Mouse (Mus musculus) embryonic facial prominence, embryonic 12.5 days (tissue): ENCODE data around the gene Robo2. TPM values are rescaled to one million over a fixed set of nuclear protein-coding genes. Genes with fewer than 3 reads are reported as not detected.

Experiments used
- ATAC-seq: fragments of 200-750 bp; cut with Nextera tagmentation; 2 replicates; pipeline ENCODE4 v1.8.0; 2017; ENCODE audit not compliant: insufficient number of reproducible peaks, insufficient read depth, low FRiP score, low TSS enrichment
- H3K27ac ChIP-seq: fragments of 300-500 bp; sonication (generic); 2 replicates; pipeline ENCODE4 v1.5.1; 2016; ENCODE audit warnings: mild to moderate bottlenecking
- H3K27me3 ChIP-seq: fragments of 300-500 bp; sonication (generic); 2 replicates; pipeline ENCODE4 v1.6.1; 2016; ENCODE audit warnings: mild to moderate bottlenecking, moderate library complexity
- H3K36me3 ChIP-seq: fragments of 300-500 bp; sonication (generic); 2 replicates; pipeline ENCODE4 v1.6.1; 2016; ENCODE audit warnings: mild to moderate bottlenecking
- H3K4me1 ChIP-seq: fragments of 300-500 bp; sonication (generic); 2 replicates; pipeline ENCODE4 v1.6.1; 2016
- H3K4me2 ChIP-seq: fragments of 300-500 bp; sonication (generic); replicated peaks from 2 replicates; pipeline ENCODE4 v1.6.1; 2016; ENCODE audit warnings: mild to moderate bottlenecking, moderate library complexity
- H3K4me3 ChIP-seq: fragments of 300-500 bp; sonication (generic); 2 replicates; pipeline ENCODE4 v1.5.1; 2016; ENCODE audit warnings: mild to moderate bottlenecking
- H3K9ac ChIP-seq: fragments of 300-500 bp; sonication (generic); 2 replicates; pipeline ENCODE4 v1.6.1; 2016; ENCODE audit warnings: mild to moderate bottlenecking, moderate library complexity
- H3K9me3 ChIP-seq: fragments of 300-500 bp; sonication (generic); 2 replicates; pipeline ENCODE4 v1.6.1; 2016; ENCODE audit warnings: mild to moderate bottlenecking, moderate library complexity
- WGBS: fragments of 180-500 bp; shearing (Covaris S2); methylation state at CpG from one replicate; pipeline ENCODE4 v1.1.7; 2016; 5-methylcytosine and 5-hydroxymethylcytosine counted together
- polyA plus RNA-seq: library from polyadenylated mRNA; unstranded; fragments of >200 nt; fragmentation: Nextera tagmentation; extraction: Ambion mirVana; gene quantifications from 2 replicates; pipeline ENCODE4 v1.2.1, GENCODE M21; 2016

The Robo2 gene
- polyA plus RNA-seq, 1 experiment from 2014 or later, result 71.5 TPM

GRCm38 (mm10) chr16:73959479-73959970 lies 452.1 kb downstream of the Robo2 start:
- ATAC-seq, result no peak
- H3K9me3 ChIP-seq, result no peaks in the 10 kb centered on the region
- H3K4me3 ChIP-seq, result no peak overlapping the region
- H3K36me3 ChIP-seq, result no peaks in the 10 kb centered on the region
- no peak overlapping the region for H3K9ac ChIP-seq
- peaks cover under 1% of the 10 kb centered on the region; the same call in 1 of the 2 replicates for H3K4me1 ChIP-seq
- WGBS, result 80% methylated on average over 6 of the region's 6 CpGs
- H3K27ac ChIP-seq, result no peak overlapping the region
- H3K27me3 ChIP-seq, result no peaks in the 10 kb centered on the region
- no peak overlapping the region for H3K4me2 ChIP-seq

GRCm38 (mm10) chr16:73958524-73958846 lies 453.1 kb downstream of the Robo2 start:
- Histone ChIP-seq H3K27me3 (no peaks in the 10 kb centered on the region), H3K9me3 (no peaks in the 10 kb centered on the region), H3K4me3 (no peak overlapping the region), H3K36me3 (no peaks in the 10 kb centered on the region), H3K27ac (no peak overlapping the region), H3K4me1 (no peaks in the 10 kb centered on the region), H3K9ac (no peak overlapping the region), H3K4me2 (no peak overlapping the region)
- WGBS, result 78% methylated on average over 1 of the region's 1 CpGs
- no peak for ATAC-seq

- no peak for ATAC-seq
- no peak overlapping the region for H3K27ac ChIP-seq
- no peaks in the 10 kb centered on the region for H3K36me3 ChIP-seq
- no peak overlapping the region for H3K4me2 ChIP-seq
- no peaks in the 10 kb centered on the region for H3K9me3 ChIP-seq
- H3K27me3 ChIP-seq, result no peaks in the 10 kb centered on the region
- H3K9ac ChIP-seq, result no peak overlapping the region
- WGBS, result 54% methylated on average over 3 of the region's 3 CpGs
- no peaks in the 10 kb centered on the region for H3K4me1 ChIP-seq
- H3K4me3 ChIP-seq, result no peak overlapping the region
These were observed 453.7 kb downstream of the Robo2 start for GRCm38 (mm10) chr16:73957675-73958523.

GRCm38 (mm10) chr16:73946171-73946570 lies 465.5 kb downstream of the Robo2 start:
- H3K9me3 ChIP-seq, result no peaks in the 10 kb centered on the region
- 78% methylated on average over 6 of the region's 6 CpGs for WGBS

GRCm38 (mm10) chr16:73940211-73940541 lies 471.4 kb downstream of the Robo2 start:
- no peak overlapping the region for H3K9ac ChIP-seq
- H3K9me3 ChIP-seq, result no peaks in the 10 kb centered on the region
- ATAC-seq, result no peak
- no peaks in the 10 kb centered on the region for H3K36me3 ChIP-seq
- no peaks in the 10 kb centered on the region for H3K4me1 ChIP-seq
- 69% methylated on average over 1 of the region's 1 CpGs for WGBS
- H3K4me2 ChIP-seq, result no peak overlapping the region
- no peaks in the 10 kb centered on the region for H3K27me3 ChIP-seq
- H3K4me3 ChIP-seq, result no peak overlapping the region
- H3K27ac ChIP-seq, result no peak overlapping the region

More at GRCm38 (mm10) chr16:73946171-73946570, 465.5 kb downstream of the Robo2 start:
- Histone ChIP-seq H3K9ac (no peak overlapping the region), H3K27me3 (no peaks in the 10 kb centered on the region), H3K4me2 (no peak overlapping the region), H3K27ac (no peak overlapping the region), H3K4me1 (no peaks in the 10 kb centered on the region), H3K4me3 (no peak overlapping the region), H3K36me3 (no peaks in the 10 kb centered on the region)
- ATAC-seq, result no peak

GRCm38 (mm10) chr16:73939423-73940210 lies 472.0 kb downstream of the Robo2 start:
- no peak for ATAC-seq
- Histone ChIP-seq H3K9ac (no peak overlapping the region), H3K4me1 (no peaks in the 10 kb centered on the region), H3K4me2 (no peak overlapping the region), H3K27me3 (no peaks in the 10 kb centered on the region), H3K27ac (no peak overlapping the region), H3K9me3 (no peaks in the 10 kb centered on the region), H3K36me3 (no peaks in the 10 kb centered on the region), H3K4me3 (no peak overlapping the region)
- 85% methylated on average over 5 of the region's 5 CpGs for WGBS

GRCm38 (mm10) chr16:73930323-73930722 lies 481.3 kb downstream of the Robo2 start:
- no peak overlapping the region for H3K4me3 ChIP-seq
- ATAC-seq, result no peak
- H3K9ac ChIP-seq, result no peak overlapping the region
- no peak overlapping the region for H3K4me2 ChIP-seq
- no peak overlapping the region for H3K27ac ChIP-seq
- H3K9me3 ChIP-seq, result no peaks in the 10 kb centered on the region
- WGBS, result 87% methylated on average over 4 of the region's 4 CpGs
- no peaks in the 10 kb centered on the region for H3K27me3 ChIP-seq
- H3K4me1 ChIP-seq, result no peaks in the 10 kb centered on the region
- 0 out of 2 replicates have a peak, but pooled peaks cover 6% of the 10 kb centered on the region for H3K36me3 ChIP-seq

- no peaks in the 10 kb centered on the region for H3K9me3 ChIP-seq
- no peak overlapping the region for H3K4me2 ChIP-seq
- H3K27me3 ChIP-seq, result no peaks in the 10 kb centered on the region
- no peak for ATAC-seq
- H3K4me3 ChIP-seq, result no peak overlapping the region
- no peak overlapping the region for H3K9ac ChIP-seq
- no peak overlapping the region for H3K27ac ChIP-seq
- 54% methylated on average over 3 of the region's 3 CpGs for WGBS
- H3K4me1 ChIP-seq, result no peaks in the 10 kb centered on the region
- no peaks in the 10 kb centered on the region for H3K36me3 ChIP-seq
These were observed 484.1 kb downstream of the Robo2 start for GRCm38 (mm10) chr16:73927481-73927880.

- ATAC-seq, result no peak
- H3K4me1 ChIP-seq, result no peaks in the 10 kb centered on the region
- no peaks in the 10 kb centered on the region for H3K27me3 ChIP-seq
- H3K9me3 ChIP-seq, result no peaks in the 10 kb centered on the region
- no peak overlapping the region for H3K27ac ChIP-seq
- no peaks in the 10 kb centered on the region for H3K36me3 ChIP-seq
- no peak overlapping the region for H3K4me3 ChIP-seq
- no peak overlapping the region for H3K4me2 ChIP-seq
- H3K9ac ChIP-seq, result no peak overlapping the region
- WGBS, result 88% methylated on average over 4 of the region's 4 CpGs
These were observed 496.2 kb downstream of the Robo2 start for GRCm38 (mm10) chr16:73915425-73915824.

- no peak for ATAC-seq
- no peak overlapping the region for H3K27ac ChIP-seq
- H3K9me3 ChIP-seq, result no peaks in the 10 kb centered on the region
- H3K36me3 ChIP-seq, result no peaks in the 10 kb centered on the region
- no peaks in the 10 kb centered on the region for H3K4me1 ChIP-seq
- H3K27me3 ChIP-seq, result no peaks in the 10 kb centered on the region
- no peak overlapping the region for H3K9ac ChIP-seq
- no peak overlapping the region for H3K4me2 ChIP-seq
- 58% methylated on average over 4 of the region's 4 CpGs for WGBS
- H3K4me3 ChIP-seq, result no peak overlapping the region
These were observed 496.7 kb downstream of the Robo2 start for GRCm38 (mm10) chr16:73914936-73915335.

GRCm38 (mm10) chr16:73908504-73908903 lies 503.1 kb downstream of the Robo2 start:
- Histone ChIP-seq H3K4me1 (no peaks in the 10 kb centered on the region), H3K27me3 (no peaks in the 10 kb centered on the region), H3K9ac (no peak overlapping the region), H3K4me3 (no peak overlapping the region), H3K36me3 (no peaks in the 10 kb centered on the region), H3K9me3 (no peaks in the 10 kb centered on the region), H3K27ac (no peak overlapping the region), H3K4me2 (no peak overlapping the region)
- no peak for ATAC-seq
- 85% methylated on average over 11 of the region's 11 CpGs for WGBS

- H3K4me1 ChIP-seq, result no peaks in the 10 kb centered on the region
- no peak overlapping the region for H3K4me2 ChIP-seq
- H3K27ac ChIP-seq, result no peak overlapping the region
- no peaks in the 10 kb centered on the region for H3K27me3 ChIP-seq
- no peak overlapping the region for H3K9ac ChIP-seq
- no peaks in the 10 kb centered on the region for H3K36me3 ChIP-seq
- H3K9me3 ChIP-seq, result no peaks in the 10 kb centered on the region
- no peak for ATAC-seq
- H3K4me3 ChIP-seq, result no peak overlapping the region
- 90% methylated on average over 11 of the region's 11 CpGs for WGBS
These were observed 514.8 kb downstream of the Robo2 start for GRCm38 (mm10) chr16:73896856-73897255.
